Mouse (Mus musculus) heart, adult 2 months (tissue): ENCODE measurements around the gene Ccdc32. TPM values are rescaled to one million over a fixed set of nuclear protein-coding genes. Genes with fewer than 3 reads are reported as not detected.

Source experiments
- DNase-seq, 2 experiments: peaks; one replicate each; pipeline ENCODE4 v3.0.0; 2021
- H3K27ac ChIP-seq: fragments of 200-600 bp; 2 replicates; pipeline ENCODE4 v1.8.1; 2022
- H3K27me3 ChIP-seq: fragments of 200-500 bp; 2 replicates; pipeline ENCODE4 v1.6.1; 2012; ENCODE audit warnings: mild to moderate bottlenecking, low read length, inconsistent platforms, mixed read lengths; ENCODE audit not compliant: control insufficient read depth, insufficient read depth
- H3K36me3 ChIP-seq: fragments of 200-500 bp; 2 replicates; pipeline ENCODE4 v1.6.1; 2012; ENCODE audit warnings: low read length, inconsistent platforms; ENCODE audit not compliant: control insufficient read depth, insufficient read depth
- H3K4me1 ChIP-seq: fragments of 200-500 bp; 2 replicates; pipeline ENCODE4 v1.6.1; 2011; ENCODE audit warnings: low read length; ENCODE audit not compliant: control insufficient read depth, insufficient read depth
- H3K4me3 ChIP-seq: fragments of 200-600 bp; 2 replicates; pipeline ENCODE4 v1.8.1; 2022
- H3K79me2 ChIP-seq: fragments of 200-500 bp; replicated peaks from 2 replicates; pipeline ENCODE4 v1.6.1; 2012; ENCODE audit warnings: mild to moderate bottlenecking, inconsistent platforms, low read length, moderate library complexity, mixed read lengths; ENCODE audit not compliant: control insufficient read depth, insufficient read depth
- H3K9ac ChIP-seq: fragments of 200-500 bp; 2 replicates; pipeline ENCODE4 v1.6.1; 2012; ENCODE audit warnings: low read depth, mild to moderate bottlenecking, control low read depth, inconsistent platforms, low read length, mixed read lengths
- CTCF ChIP-seq: fragments of 200-600 bp; IDR thresholded peaks from 2 replicates; pipeline ENCODE4 v1.8.1; 2022; ENCODE audit warnings: antibody characterized with exemption, mild to moderate bottlenecking, moderate library complexity
- EP300 ChIP-seq: fragments of 200-500 bp; IDR thresholded peaks from 2 replicates; pipeline ENCODE4 v1.6.1; 2011; ENCODE audit warnings: low read depth, low read length, control low read depth; ENCODE audit not compliant: insufficient read depth
- POLR2A ChIP-seq: fragments of 200-500 bp; IDR thresholded peaks from 2 replicates; pipeline ENCODE4 v1.6.1; 2011; ENCODE audit warnings: mild to moderate bottlenecking, low read depth, low read length, control low read depth; ENCODE audit not compliant: insufficient read depth
- WGBS: fragments of 180-500 bp; shearing (Covaris S2); methylation state at CpG from one replicate; pipeline ENCODE4 v1.1.7; 2018; 5-methylcytosine and 5-hydroxymethylcytosine counted together
- intact Hi-C: fragments of 180-260 bp; cut with DNase I; formaldehyde crosslinking; loops from one replicate; pipeline ENCODE4 v1.15.1; 2025
- polyA plus RNA-seq: library from polyadenylated mRNA; depleted of rRNA; stranded (reverse); fragments of >200 nt; gene quantifications from 2 replicates; pipeline ENCODE4 v1.2.3, GENCODE M21; 2012; rRNA removed
- total RNA-seq, 2 experiments: library from RNA; stranded (reverse); gene quantifications; 2 replicates each; pipeline ENCODE4 v1.2.3; 2021

Ccdc32 gene
- total and polyA plus RNA-seq, 3 experiments, result 5.2 to 10.9 (median 9.7) TPM

DNA sequence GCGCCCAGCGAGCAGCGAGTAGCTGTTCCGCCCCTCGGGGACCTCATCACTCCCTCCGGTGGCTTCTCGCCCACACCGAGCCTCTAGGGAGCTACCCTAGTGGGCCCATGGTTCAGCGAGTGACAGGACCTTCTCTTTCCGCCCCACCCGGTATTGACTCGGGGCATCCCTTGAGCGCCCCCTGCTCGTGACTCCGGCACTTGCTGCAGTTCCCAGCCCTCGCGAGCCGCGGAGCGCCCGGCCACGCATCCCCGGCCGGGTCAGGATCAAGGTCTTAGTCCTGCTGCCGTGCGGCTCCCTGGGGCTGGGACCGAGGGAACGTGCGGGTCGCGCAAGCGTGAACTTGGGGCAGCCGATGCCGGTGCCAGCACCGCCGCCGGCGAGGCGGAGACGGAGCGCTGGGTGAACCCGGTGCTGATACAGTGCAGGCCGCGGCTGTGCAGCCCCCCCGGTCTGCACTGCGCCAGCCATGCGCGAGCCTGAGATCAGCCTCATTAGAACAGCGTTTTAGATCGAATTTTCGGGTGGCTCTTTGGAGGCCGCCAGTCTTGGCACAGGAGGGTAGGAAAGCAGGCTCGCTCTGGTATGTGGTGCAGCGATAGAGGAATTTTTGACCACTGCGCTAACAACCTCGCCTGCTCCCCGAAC lies 52.8 kb downstream of the Ccdc32 start:
- H3K4me1 ChIP-seq, result peaks cover 3% of the 10 kb centered on the region; the same call in 1 of the 2 replicates
- H3K36me3 ChIP-seq, result no peaks in the 10 kb centered on the region
- WGBS, result 2% methylated on average over 57 of the region's 57 CpGs
- TF ChIP-seq EP300 (0 out of 2 replicates have a peak, but pooled peaks have one; percentile 53), CTCF (peak; percentile 95), POLR2A (no peak)
- H3K4me3 ChIP-seq, result peak overlapping the region; percentile 58
- H3K27me3 ChIP-seq, result no peaks in the 10 kb centered on the region
- intact Hi-C loops, result loop anchor here (5.0 to 10.0 kb wide), 3 partner anchors 41 to 342 kb away; partner anchors contain the start of gene Knstrn
- H3K9ac ChIP-seq, result peak overlapping the region; percentile 93
- peak overlapping the region; percentile 75 for H3K27ac ChIP-seq
- H3K79me2 ChIP-seq, result no peaks in the 10 kb centered on the region
- DNase-seq, result peak; percentile 92 to 94

DNA sequence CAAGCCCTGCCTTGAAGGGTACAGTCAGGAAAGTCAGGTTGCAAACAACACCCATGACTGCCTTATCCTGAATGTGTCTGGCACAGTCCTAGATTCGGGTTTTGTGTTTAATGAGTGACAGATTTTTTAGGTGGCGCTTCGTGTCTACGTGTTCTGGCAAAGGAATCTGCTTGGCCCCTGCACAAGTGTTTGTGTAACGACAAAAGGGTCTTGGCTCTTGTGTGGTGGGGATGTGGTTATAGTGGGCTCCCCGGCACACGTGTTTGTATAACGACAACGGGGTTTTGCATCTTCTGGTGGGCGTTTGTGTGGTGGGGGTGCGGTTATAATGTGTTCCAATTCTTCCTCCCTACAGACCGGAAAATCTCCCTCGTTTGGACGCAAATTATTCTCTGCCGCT lies 53.3 kb downstream of the Ccdc32 start:
- Histone ChIP-seq H3K36me3 (no peaks in the 10 kb centered on the region), H3K27ac (peak overlapping the region; percentile 75), H3K79me2 (no peaks in the 10 kb centered on the region), H3K4me3 (peak overlapping the region; percentile 58), H3K4me1 (peaks cover 3% of the 10 kb centered on the region; the same call in 1 of the 2 replicates), H3K9ac (peak overlapping the region; percentile 82), H3K27me3 (no peaks in the 10 kb centered on the region)
- no peak for DNase-seq
- WGBS, result 3% methylated on average over 15 of the region's 15 CpGs
- intact Hi-C loops, result loop anchor here (5.0 to 10.0 kb wide), 3 partner anchors 41 to 341 kb away; partner anchors contain the start of gene Knstrn
- TF ChIP-seq CTCF, result no peak

DNA sequence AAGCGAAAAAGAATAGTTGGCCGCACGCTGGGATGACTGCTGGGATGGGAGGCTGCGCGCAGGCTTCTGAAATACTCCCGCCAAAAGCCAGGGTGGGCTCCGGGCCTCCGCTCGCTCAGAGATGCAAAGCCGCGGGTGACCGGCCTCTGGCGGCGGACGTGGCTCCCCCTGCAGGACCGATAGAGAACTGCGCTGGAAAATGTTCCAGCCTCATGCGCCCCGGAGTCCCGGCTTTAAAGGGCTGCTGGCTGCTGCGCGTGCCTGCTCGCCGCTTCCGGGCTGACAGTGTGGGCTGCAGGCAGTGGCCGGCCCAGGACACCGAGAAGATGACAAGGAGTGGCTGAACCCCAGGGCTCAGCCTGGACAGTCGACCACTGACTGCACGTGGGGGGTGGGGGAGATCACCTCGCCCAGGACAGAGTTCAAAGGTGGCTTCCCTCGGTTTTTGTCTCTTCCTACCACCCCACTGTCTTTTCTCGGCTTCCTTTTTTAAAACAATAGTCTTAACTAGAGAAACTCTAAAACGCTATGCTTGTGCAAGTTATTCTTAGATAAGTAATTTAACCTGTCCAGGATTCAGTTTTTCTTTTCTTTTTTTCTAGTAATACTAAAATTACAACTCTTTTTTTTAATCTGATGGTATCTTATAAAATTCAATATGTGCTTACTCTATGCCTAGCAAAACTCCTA lies 56.4 kb downstream of the Ccdc32 start:
- intact Hi-C loops, result loop anchor here (1.0 to 10.0 kb wide), 4 partner anchors 70 to 338 kb away; partner anchors contain the start of genes Ivd and Knstrn
- peak; percentile 89 to 91 for DNase-seq
- Histone ChIP-seq H3K27me3 (no peaks in the 10 kb centered on the region), H3K4me1 (peaks cover 3% of the 10 kb centered on the region; the same call in 1 of the 2 replicates), H3K9ac (peak overlapping the region; percentile 48), H3K36me3 (no peaks in the 10 kb centered on the region), H3K4me3 (peak overlapping the region; percentile 38), H3K79me2 (no peaks in the 10 kb centered on the region), H3K27ac (no peak overlapping the region)
- TF ChIP-seq POLR2A (no peak), CTCF (0 out of 2 replicates have a peak, but pooled peaks have one; percentile 100), EP300 (0 out of 2 replicates have a peak, but pooled peaks have one; percentile 25)
- WGBS, result 2% methylated on average over 33 of the region's 33 CpGs

DNA sequence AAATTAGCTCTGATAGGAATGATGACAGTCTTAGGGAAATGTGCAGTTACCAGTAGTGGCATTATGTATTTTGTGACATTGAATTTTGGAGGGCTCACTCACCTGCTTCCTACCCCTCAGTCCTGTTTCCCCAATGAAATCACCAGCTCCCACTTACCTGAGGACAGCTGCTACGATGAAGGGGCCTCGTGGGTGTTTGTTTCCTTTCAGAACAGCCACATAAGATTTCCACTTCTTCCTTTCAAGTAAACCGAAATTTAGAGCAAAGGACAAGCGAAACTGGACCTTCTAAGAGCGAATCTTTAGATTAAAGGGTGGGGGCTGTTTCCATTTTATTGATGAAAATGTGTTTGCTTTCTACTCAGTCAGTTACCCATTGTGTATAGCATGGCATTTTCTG lies 57.1 kb downstream of the Ccdc32 start:
- no peak overlapping the region for H3K9ac ChIP-seq
- no peak for DNase-seq
- peaks cover 2% of the 10 kb centered on the region; the same call in 1 of the 2 replicates for H3K4me1 ChIP-seq
- no peaks in the 10 kb centered on the region for H3K79me2 ChIP-seq
- H3K4me3 ChIP-seq, result no peak overlapping the region
- no peak overlapping the region for H3K27ac ChIP-seq
- no peaks in the 10 kb centered on the region for H3K27me3 ChIP-seq
- TF ChIP-seq EP300 (no peak), CTCF (no peak), POLR2A (no peak)
- H3K36me3 ChIP-seq, result no peaks in the 10 kb centered on the region
- WGBS, result 78% methylated on average over 5 of the region's 5 CpGs
- intact Hi-C loops, result loop anchor here (1.0 to 10.0 kb wide), 4 partner anchors 69 to 337 kb away; partner anchors contain the start of genes Ivd and Knstrn

DNA sequence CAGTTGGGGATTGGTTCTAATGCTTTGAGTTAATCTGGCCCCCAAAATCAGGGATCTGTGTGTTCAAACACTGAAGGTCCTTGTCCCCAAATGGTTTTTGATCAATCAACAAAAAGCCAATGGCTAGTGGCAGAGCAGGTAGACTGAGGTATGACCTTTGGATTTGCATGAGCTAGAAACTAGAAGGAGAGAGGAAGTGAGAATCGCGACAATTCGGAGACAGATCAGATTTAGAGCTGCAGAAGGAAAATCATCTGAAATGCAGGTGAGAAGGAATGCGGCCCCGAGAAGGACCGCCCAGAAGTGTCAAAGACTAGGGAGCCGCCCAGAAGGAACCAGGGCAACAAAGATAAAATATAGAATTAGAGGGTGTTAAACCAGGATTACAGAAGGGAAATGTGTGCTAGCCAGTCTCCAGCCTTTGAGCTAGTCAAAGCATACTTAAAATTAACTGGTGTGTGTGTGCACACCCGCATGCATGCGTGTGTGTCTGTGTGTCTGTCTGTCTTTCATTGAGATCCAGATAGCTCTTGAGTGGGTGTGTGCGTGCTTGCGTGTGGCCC lies 59.5 kb downstream of the Ccdc32 start:
- intact Hi-C loops, result loop anchor here (10.0 kb wide), 2 partner anchors 155 to 335 kb away; partner anchors contain the start of gene Knstrn
- WGBS, result 81% methylated on average over 11 of the region's 11 CpGs
- H3K27me3 ChIP-seq, result no peaks in the 10 kb centered on the region
- H3K36me3 ChIP-seq, result no peaks in the 10 kb centered on the region
- no peak overlapping the region for H3K27ac ChIP-seq
- H3K4me1 ChIP-seq, result no peaks in the 10 kb centered on the region
- TF ChIP-seq POLR2A, result no peak
- TF ChIP-seq EP300, result no peak
- TF ChIP-seq CTCF, result no peak
- DNase-seq, result no peak
- no peaks in the 10 kb centered on the region for H3K79me2 ChIP-seq
- no peak overlapping the region for H3K9ac ChIP-seq
- H3K4me3 ChIP-seq, result no peak overlapping the region

Other genes with a start within 250 kb of the Ccdc32 start
- gene Disp2, start 249.7 kb downstream of the Ccdc32 start, total RNA-seq, result under 1 TPM in 1 of 2 experiments, not detected in 1; 0.11 TPM
- 0.39 and 0.53 TPM in 2 replicates for gene Disp2, start 249.7 kb downstream of the Ccdc32 start, polyA plus RNA-seq
- gene Knstrn, start 215.4 kb downstream of the Ccdc32 start, total RNA-seq, result under 1 TPM; 0.64 to 0.68 TPM
- 0.23 and 0.59 TPM in 2 replicates for gene Knstrn, start 215.4 kb downstream of the Ccdc32 start, polyA plus RNA-seq
- 100 to 1,000 TPM; 356 to 463 TPM for gene Ivd, start 167.4 kb downstream of the Ccdc32 start, total RNA-seq
- 215 and 327 TPM in 2 replicates for gene Ivd, start 167.4 kb downstream of the Ccdc32 start, polyA plus RNA-seq
- gene Bahd1, start 129.0 kb downstream of the Ccdc32 start, total RNA-seq, result 10 to 100 TPM; 14.8 to 20.1 TPM
- gene Bahd1, start 129.0 kb downstream of the Ccdc32 start, polyA plus RNA-seq, result 9.5 and 9.9 TPM in 2 replicates
- 1 to 10 TPM; 7.8 to 8.2 TPM for gene Chst14, start 102.9 kb downstream of the Ccdc32 start, total RNA-seq
- gene Chst14, start 102.9 kb downstream of the Ccdc32 start, polyA plus RNA-seq, result 9.5 and 10.4 TPM in 2 replicates
- gene Rpusd2, start 5.4 kb upstream of the Ccdc32 start, total RNA-seq, result 1 to 10 TPM; 4.1 to 5.1 TPM
- 3.4 and 5.7 TPM in 2 replicates for gene Rpusd2, start 5.4 kb upstream of the Ccdc32 start, polyA plus RNA-seq
- under 1 TPM; 0.39 to 0.48 TPM for gene Knl1, start 17.7 kb upstream of the Ccdc32 start, total RNA-seq
- gene Knl1, start 17.7 kb upstream of the Ccdc32 start, polyA plus RNA-seq, result 0.02 and 0.06 TPM in 2 replicates
- gene Rad51, start 83.4 kb upstream of the Ccdc32 start, total RNA-seq, result under 1 TPM; 0.44 to 0.48 TPM
- gene Rad51, start 83.4 kb upstream of the Ccdc32 start, polyA plus RNA-seq, result 0.70 and 1.0 TPM in 2 replicates
- 10 to 100 TPM; 20.0 to 20.1 TPM for gene Rmdn3, start 127.6 kb upstream of the Ccdc32 start, total RNA-seq
- 9.0 and 12.4 TPM in 2 replicates for gene Rmdn3, start 127.6 kb upstream of the Ccdc32 start, polyA plus RNA-seq
- gene Gchfr, start 138.4 kb upstream of the Ccdc32 start, total RNA-seq, result 10 to 100 TPM in 1 of 2 experiments, 1 to 10 TPM in 1; 8.0 to 10.2 TPM
- gene Gchfr, start 138.4 kb upstream of the Ccdc32 start, polyA plus RNA-seq, result 19.3 and 28.8 TPM in 2 replicates
- gene Gm14137, start 145.1 kb upstream of the Ccdc32 start, total RNA-seq, result not detected
- 0.04 TPM in 1 of 2 replicates, not detected in the other for gene Gm14137, start 145.1 kb upstream of the Ccdc32 start, polyA plus RNA-seq
- gene Zfyve19, start 179.2 kb upstream of the Ccdc32 start, total RNA-seq, result 10 to 100 TPM in 1 of 2 experiments, 1 to 10 TPM in 1; 8.5 to 11.6 TPM
- 17.1 and 25.2 TPM in 2 replicates for gene Zfyve19, start 179.2 kb upstream of the Ccdc32 start, polyA plus RNA-seq
- gene Dnajc17, start 179.4 kb upstream of the Ccdc32 start, total RNA-seq, result 10 to 100 TPM in 1 of 2 experiments, 1 to 10 TPM in 1; 9.3 to 10.1 TPM
- gene Dnajc17, start 179.4 kb upstream of the Ccdc32 start, polyA plus RNA-seq, result 2.5 and 4.1 TPM in 2 replicates
- gene Ppp1r14d, start 200.5 kb upstream of the Ccdc32 start, total RNA-seq, result not detected
- gene Ppp1r14d, start 200.5 kb upstream of the Ccdc32 start, polyA plus RNA-seq, result not detected in 2 replicates
- not detected for gene Spint1, start 208.0 kb upstream of the Ccdc32 start, total RNA-seq
- 0.32 and 1.1 TPM in 2 replicates for gene Spint1, start 208.0 kb upstream of the Ccdc32 start, polyA plus RNA-seq
- gene Rhov, start 241.9 kb upstream of the Ccdc32 start, total RNA-seq, result not detected
- gene Rhov, start 241.9 kb upstream of the Ccdc32 start, polyA plus RNA-seq, result 0.12 TPM in 1 of 2 replicates, not detected in the other